Mouse (Mus musculus): ENCODE measurements at regions not wholly inside any gene's neighbourhood (a gene's known extent, or its start where the extent isn't known, plus 50 kb on each side); places are given as distances from the start of the nearest gene placed in this dataset.

DNA sequence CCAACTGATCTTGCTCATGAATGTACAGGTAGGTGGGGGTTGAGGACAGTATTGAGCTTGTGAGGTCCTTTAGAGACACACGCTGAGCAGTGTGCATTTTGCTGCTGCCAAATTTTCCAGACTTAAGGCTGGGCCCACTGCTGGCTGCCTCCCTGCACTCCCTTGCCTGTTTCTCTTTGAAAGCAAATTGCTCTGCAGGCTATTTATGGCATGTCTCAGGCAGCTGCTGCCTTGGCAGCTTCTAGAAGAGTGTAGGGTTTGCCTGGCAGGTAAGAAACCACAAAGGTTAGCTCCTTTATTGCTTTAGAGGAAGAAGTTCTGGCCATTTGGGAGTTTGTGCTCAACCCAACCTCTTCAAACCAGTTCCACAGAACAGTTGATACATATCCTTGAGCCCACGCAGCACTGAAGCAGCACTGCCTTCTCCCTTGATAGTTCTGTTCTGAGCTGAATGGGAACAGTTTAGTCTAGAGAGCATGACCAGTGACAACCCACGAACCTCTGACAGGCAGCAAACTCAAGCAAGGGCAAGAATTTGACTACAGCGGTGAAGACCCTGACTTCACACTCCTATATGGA is 274.8 kb upstream of the Adamts9 start:
- DNase-seq (ENCODE audit: low spot score) (no peak), ATAC-seq (ENCODE audit: insufficient number of reproducible peaks, low FRiP score, low TSS enrichment, low read depth) (no peak)
- Histone ChIP-seq H3K9ac (ENCODE audit: low read length) (no peak overlapping the region), H3K36me3 (ENCODE audit: control insufficient read depth, insufficient read depth, low read length) (no peaks in the 10 kb centered on the region), H3K9me3 (ENCODE audit: control insufficient read depth, low read length) (no peaks in the 10 kb centered on the region), H3K27ac (replicated peaks; ENCODE audit: low read depth, low read length) (no peak overlapping the region), H3K4me3 (ENCODE audit: low read depth, low read length) (no peak overlapping the region), H3K27me3 (ENCODE audit: control insufficient read depth, insufficient read depth, low read length) (no peaks in the 10 kb centered on the region; the same call in 1 of the 2 replicates), H3K4me2 (ENCODE audit: low read depth, severe bottlenecking) (no peak overlapping the region), H3K4me1 (ENCODE audit: control insufficient read depth, insufficient read depth, low read length) (no peaks in the 10 kb centered on the region)
- WGBS = 58% methylated on average over 4 of the region's 4 CpGs

DNA sequence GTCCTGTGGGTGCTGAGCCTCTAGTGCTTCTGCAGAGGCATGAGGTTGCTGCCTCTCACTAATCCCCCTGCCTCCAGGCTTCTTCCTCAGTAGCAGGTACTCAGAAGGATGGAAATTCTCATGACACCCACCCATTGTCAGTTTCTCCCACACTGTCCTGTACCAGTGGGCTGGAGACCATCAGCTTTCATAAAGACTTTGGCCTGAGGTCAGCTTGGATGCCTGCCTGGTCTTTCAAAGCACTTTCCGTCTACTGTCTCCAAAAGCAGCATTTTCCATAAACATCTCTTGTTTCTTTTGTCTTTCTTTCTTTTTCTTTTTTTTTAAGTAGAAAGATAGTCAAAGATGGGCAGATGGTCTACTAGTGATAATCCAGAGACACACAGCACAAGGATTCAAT is 257.6 kb upstream of the Adamts9 start:
- H3K27ac ChIP-seq (replicated peaks; ENCODE audit: low read depth, low read length) = no peak overlapping the region
- H3K4me3 ChIP-seq (ENCODE audit: low read depth, low read length) = no peak overlapping the region
- H3K9me3 ChIP-seq (ENCODE audit: control insufficient read depth, low read length) = no peaks in the 10 kb centered on the region
- ATAC-seq (ENCODE audit: insufficient number of reproducible peaks, low FRiP score, low TSS enrichment, low read depth) (no peak), DNase-seq (ENCODE audit: low spot score) (no peak)
- 95% methylated on average over 1 of the region's 1 CpGs for WGBS
- H3K4me2 ChIP-seq (ENCODE audit: low read depth, severe bottlenecking) = no peak overlapping the region
- no peaks in the 10 kb centered on the region for H3K36me3 ChIP-seq (ENCODE audit: control insufficient read depth, insufficient read depth, low read length)
- no peaks in the 10 kb centered on the region for H3K27me3 ChIP-seq (ENCODE audit: control insufficient read depth, insufficient read depth, low read length)
- H3K9ac ChIP-seq (ENCODE audit: low read length) = no peak overlapping the region
- H3K4me1 ChIP-seq (ENCODE audit: control insufficient read depth, insufficient read depth, low read length) = no peaks in the 10 kb centered on the region

DNA sequence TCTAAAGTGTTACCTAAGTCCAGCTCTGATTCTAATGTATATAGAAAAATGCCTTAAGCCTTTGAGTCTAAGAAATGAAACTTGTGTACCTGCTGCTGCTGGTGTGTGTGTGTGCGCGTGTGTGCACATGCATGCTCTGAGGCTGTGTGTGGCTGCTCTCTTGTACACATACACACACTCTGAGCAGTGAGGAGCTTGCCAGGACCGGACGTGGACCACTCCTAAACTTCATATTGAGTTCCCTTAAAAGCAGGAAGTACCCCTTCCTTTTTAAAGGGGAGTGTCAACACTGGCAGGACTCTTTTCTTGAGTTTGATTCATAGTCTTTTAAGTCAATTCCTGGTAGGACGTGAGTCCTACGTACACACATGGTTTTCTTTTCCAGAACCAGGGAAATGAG is 251.4 kb upstream of the Adamts9 start:
- ATAC-seq (ENCODE audit: insufficient number of reproducible peaks, low FRiP score, low TSS enrichment, low read depth) (no peak), DNase-seq (ENCODE audit: low spot score) (no peak)
- no peaks in the 10 kb centered on the region for H3K4me1 ChIP-seq (ENCODE audit: control insufficient read depth, insufficient read depth, low read length)
- no peaks in the 10 kb centered on the region for H3K9me3 ChIP-seq (ENCODE audit: control insufficient read depth, low read length)
- H3K27me3 ChIP-seq (ENCODE audit: control insufficient read depth, insufficient read depth, low read length) = no peaks in the 10 kb centered on the region
- H3K36me3 ChIP-seq (ENCODE audit: control insufficient read depth, insufficient read depth, low read length) = no peaks in the 10 kb centered on the region
- no peak overlapping the region for H3K4me2 ChIP-seq (ENCODE audit: low read depth, severe bottlenecking)
- no peak overlapping the region for H3K4me3 ChIP-seq (ENCODE audit: low read depth, low read length)
- H3K9ac ChIP-seq (ENCODE audit: low read length) = no peak overlapping the region
- no peak overlapping the region for H3K27ac ChIP-seq (replicated peaks; ENCODE audit: low read depth, low read length)
- 73% methylated on average over 6 of the region's 6 CpGs for WGBS

DNA sequence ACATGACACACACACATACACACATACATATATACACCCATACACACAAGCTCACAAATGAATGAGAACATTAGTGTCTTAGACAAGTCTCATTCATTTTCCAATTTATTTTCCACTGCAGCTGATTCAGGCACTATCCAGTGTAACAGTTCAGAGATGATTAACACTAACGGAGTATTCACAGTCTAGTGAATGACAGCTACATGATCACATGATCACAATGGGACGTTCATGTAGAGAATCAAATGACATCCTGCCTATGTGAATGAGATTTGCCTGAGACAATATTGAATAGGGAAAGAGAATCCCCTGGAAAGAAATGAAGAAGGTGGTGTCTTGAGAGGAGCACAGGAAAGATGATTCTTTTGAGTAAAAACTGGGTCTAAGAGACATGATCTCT is 249.7 kb upstream of the Adamts9 start:
- H3K4me2 ChIP-seq (ENCODE audit: low read depth, severe bottlenecking) = no peak overlapping the region
- DNase-seq (ENCODE audit: low spot score) = no peak
- no peak overlapping the region for H3K9ac ChIP-seq (ENCODE audit: low read length)
- H3K27ac ChIP-seq (replicated peaks; ENCODE audit: low read depth, low read length) = no peak overlapping the region
- no peak overlapping the region for H3K4me3 ChIP-seq (ENCODE audit: low read depth, low read length)
- H3K36me3 ChIP-seq (ENCODE audit: control insufficient read depth, insufficient read depth, low read length) = no peaks in the 10 kb centered on the region
- no peaks in the 10 kb centered on the region for H3K9me3 ChIP-seq (ENCODE audit: control insufficient read depth, low read length)
- no peaks in the 10 kb centered on the region for H3K27me3 ChIP-seq (ENCODE audit: control insufficient read depth, insufficient read depth, low read length)
- no peaks in the 10 kb centered on the region for H3K4me1 ChIP-seq (ENCODE audit: control insufficient read depth, insufficient read depth, low read length)
- ATAC-seq (ENCODE audit: insufficient number of reproducible peaks, low FRiP score, low TSS enrichment, low read depth) = no peak
- 79% methylated on average over 2 of the region's 2 CpGs for WGBS

DNA sequence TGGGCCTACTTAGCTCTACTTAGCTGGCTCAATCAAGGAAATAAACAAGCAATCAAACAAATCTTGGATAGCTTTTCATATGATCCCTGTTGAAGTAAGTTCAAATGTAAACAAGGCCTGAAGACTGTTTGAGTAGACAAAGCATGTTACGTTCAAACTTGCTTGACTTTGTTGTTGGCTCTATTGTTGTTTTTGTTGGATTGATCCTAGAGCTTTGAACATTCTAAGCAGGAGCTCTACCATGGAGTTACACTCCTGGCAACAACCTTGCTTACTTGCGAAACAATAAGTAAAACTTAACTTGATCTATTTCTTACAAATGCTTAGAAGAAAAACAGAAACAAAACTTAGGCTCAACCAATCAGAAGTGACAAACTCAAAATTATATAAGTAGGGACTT is 247.7 kb upstream of the Adamts9 start:
- ATAC-seq (ENCODE audit: insufficient number of reproducible peaks, low FRiP score, low TSS enrichment, low read depth) (no peak), DNase-seq (ENCODE audit: low spot score) (no peak)
- H3K27me3 ChIP-seq (ENCODE audit: control insufficient read depth, insufficient read depth, low read length) = no peaks in the 10 kb centered on the region
- H3K9ac ChIP-seq (ENCODE audit: low read length) = no peak overlapping the region
- no peaks in the 10 kb centered on the region for H3K36me3 ChIP-seq (ENCODE audit: control insufficient read depth, insufficient read depth, low read length)
- no peak overlapping the region for H3K27ac ChIP-seq (replicated peaks; ENCODE audit: low read depth, low read length)
- H3K9me3 ChIP-seq (ENCODE audit: control insufficient read depth, low read length) = no peaks in the 10 kb centered on the region
- H3K4me3 ChIP-seq (ENCODE audit: low read depth, low read length) = no peak overlapping the region
- H3K4me2 ChIP-seq (ENCODE audit: low read depth, severe bottlenecking) = no peak overlapping the region
- no peaks in the 10 kb centered on the region for H3K4me1 ChIP-seq (ENCODE audit: control insufficient read depth, insufficient read depth, low read length)
- 96% methylated on average over 2 of the region's 2 CpGs for WGBS

DNA sequence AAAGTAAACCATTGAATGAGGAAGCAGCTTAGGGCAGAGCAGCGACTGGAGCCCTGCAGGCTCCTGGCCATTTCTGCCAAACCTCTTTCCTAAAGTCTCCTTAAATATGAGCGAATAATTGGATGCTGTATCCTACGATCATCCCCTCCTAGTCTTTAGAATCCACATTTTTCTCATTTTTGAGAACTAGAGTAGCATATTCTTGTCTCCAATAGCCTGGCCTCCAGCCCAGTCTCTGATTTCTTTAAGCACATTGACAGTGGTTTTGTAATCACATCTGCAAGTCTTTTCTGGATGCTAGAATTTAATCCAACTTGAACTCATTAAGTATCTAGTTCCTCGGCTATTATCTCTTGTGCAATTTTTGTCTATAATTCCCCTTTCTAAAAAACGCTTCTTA is 225.2 kb upstream of the Adamts9 start:
- no peak overlapping the region for H3K4me2 ChIP-seq (ENCODE audit: low read depth, severe bottlenecking)
- no peaks in the 10 kb centered on the region for H3K27me3 ChIP-seq (ENCODE audit: control insufficient read depth, insufficient read depth, low read length)
- H3K27ac ChIP-seq (replicated peaks; ENCODE audit: low read depth, low read length) = no peak overlapping the region
- H3K36me3 ChIP-seq (ENCODE audit: control insufficient read depth, insufficient read depth, low read length) = no peaks in the 10 kb centered on the region
- 90% methylated on average over 5 of the region's 5 CpGs for WGBS
- H3K4me1 ChIP-seq (ENCODE audit: control insufficient read depth, insufficient read depth, low read length) = no peaks in the 10 kb centered on the region
- no peak overlapping the region for H3K9ac ChIP-seq (ENCODE audit: low read length)
- no peak for DNase-seq (ENCODE audit: low spot score)
- no peak for ATAC-seq (ENCODE audit: insufficient number of reproducible peaks, low FRiP score, low TSS enrichment, low read depth)
- no peaks in the 10 kb centered on the region for H3K9me3 ChIP-seq (ENCODE audit: control insufficient read depth, low read length)
- no peak overlapping the region for H3K4me3 ChIP-seq (ENCODE audit: low read depth, low read length)

DNA sequence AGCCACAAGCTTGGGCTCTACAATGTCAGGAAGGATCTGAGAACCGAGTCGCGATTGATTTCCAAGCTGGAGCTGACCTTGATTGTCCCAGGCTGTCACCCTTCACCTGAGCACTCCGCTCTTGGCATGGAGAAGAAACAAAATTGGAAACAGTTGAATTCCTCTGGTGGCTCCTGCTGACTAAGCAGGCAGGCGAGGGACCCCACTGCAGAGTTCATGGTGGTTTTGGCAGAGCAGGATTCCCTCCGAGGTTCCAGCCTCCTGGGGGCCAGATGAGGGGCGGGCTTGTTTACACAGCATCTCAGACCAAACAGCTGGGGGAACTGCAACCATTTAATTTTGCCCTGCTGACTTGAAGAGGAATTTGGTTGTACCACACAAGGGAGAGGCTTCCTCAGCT is 224.0 kb upstream of the Adamts9 start:
- Histone ChIP-seq H3K27me3 (ENCODE audit: control insufficient read depth, insufficient read depth, low read length) (no peaks in the 10 kb centered on the region), H3K36me3 (ENCODE audit: control insufficient read depth, insufficient read depth, low read length) (no peaks in the 10 kb centered on the region), H3K27ac (replicated peaks; ENCODE audit: low read depth, low read length) (no peak overlapping the region), H3K9ac (ENCODE audit: low read length) (no peak overlapping the region), H3K4me1 (ENCODE audit: control insufficient read depth, insufficient read depth, low read length) (no peaks in the 10 kb centered on the region), H3K9me3 (ENCODE audit: control insufficient read depth, low read length) (no peaks in the 10 kb centered on the region), H3K4me2 (ENCODE audit: low read depth, severe bottlenecking) (no peak overlapping the region), H3K4me3 (ENCODE audit: low read depth, low read length) (no peak overlapping the region)
- peak; percentile 34 for DNase-seq (ENCODE audit: low spot score)
- ATAC-seq (ENCODE audit: insufficient number of reproducible peaks, low FRiP score, low TSS enrichment, low read depth) = no peak
- WGBS = 21% methylated on average over 7 of the region's 7 CpGs

DNA sequence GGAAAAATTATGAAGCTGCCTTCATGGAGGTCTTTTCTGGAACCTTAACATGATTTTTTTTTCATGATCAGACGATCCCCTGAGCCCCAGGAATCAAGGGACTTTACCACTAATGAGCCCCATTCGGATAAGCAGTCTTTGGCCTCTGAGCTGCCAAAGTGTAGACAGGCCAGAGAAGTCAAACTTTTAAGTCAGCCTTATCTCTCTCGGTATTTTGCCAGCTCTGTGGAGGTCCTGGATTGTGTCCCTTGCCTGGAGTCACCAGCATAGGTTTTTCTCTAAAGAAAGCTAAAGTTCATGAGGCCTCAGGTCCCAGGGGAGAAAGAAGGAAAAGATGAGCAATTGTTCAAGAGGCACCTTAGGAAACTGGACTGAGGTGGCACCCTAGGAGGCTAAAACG is 222.7 kb upstream of the Adamts9 start:
- ATAC-seq (ENCODE audit: insufficient number of reproducible peaks, low FRiP score, low TSS enrichment, low read depth) (no peak), DNase-seq (ENCODE audit: low spot score) (no peak)
- no peak overlapping the region for H3K27ac ChIP-seq (replicated peaks; ENCODE audit: low read depth, low read length)
- H3K4me3 ChIP-seq (ENCODE audit: low read depth, low read length) = no peak overlapping the region
- no peaks in the 10 kb centered on the region for H3K27me3 ChIP-seq (ENCODE audit: control insufficient read depth, insufficient read depth, low read length)
- no peaks in the 10 kb centered on the region for H3K4me1 ChIP-seq (ENCODE audit: control insufficient read depth, insufficient read depth, low read length)
- no peaks in the 10 kb centered on the region for H3K9me3 ChIP-seq (ENCODE audit: control insufficient read depth, low read length)
- WGBS = 59% methylated on average over 4 of the region's 4 CpGs
- H3K9ac ChIP-seq (ENCODE audit: low read length) = no peak overlapping the region
- H3K36me3 ChIP-seq (ENCODE audit: control insufficient read depth, insufficient read depth, low read length) = no peaks in the 10 kb centered on the region
- H3K4me2 ChIP-seq (ENCODE audit: low read depth, severe bottlenecking) = no peak overlapping the region

DNA sequence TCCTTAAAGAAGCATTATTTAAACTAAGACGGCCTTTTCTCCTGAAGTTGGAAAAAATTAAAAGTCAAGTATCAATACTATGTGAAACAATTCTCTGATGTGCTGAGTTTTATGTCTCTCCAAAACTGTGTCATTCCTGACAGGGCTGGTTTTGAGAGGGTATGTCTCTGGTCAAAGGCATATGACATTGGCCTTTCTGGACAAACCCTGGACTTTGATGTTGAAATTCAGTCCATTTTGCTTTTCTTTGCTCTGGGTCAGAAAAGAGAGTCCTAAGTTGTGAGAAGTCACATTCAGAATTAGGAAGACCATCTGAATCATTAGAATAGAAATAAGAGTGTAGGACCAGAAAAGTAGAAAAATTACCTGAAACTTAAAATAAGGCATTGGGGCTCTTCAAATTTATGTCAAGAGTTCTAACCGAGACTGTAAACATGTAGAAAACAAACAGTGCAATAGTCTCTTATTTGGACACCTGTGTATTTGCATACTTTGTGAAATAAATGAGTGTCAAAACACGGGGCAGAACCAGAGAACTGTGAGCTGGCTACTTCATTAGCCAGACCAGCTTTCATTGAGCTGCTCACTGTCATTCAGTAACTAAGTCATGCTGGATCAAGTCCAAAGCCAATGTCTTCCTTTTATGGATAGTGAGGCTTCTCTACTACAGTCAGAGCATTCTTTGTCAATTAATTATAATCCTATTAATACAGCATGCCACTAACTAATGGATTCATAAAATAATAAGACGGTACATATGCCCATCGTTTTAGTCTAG is 209.3 kb upstream of the Adamts9 start:
- H3K4me1 ChIP-seq (ENCODE audit: control insufficient read depth, insufficient read depth, low read length) = no peaks in the 10 kb centered on the region
- H3K9me3 ChIP-seq (ENCODE audit: control insufficient read depth, low read length) = no peaks in the 10 kb centered on the region
- 90% methylated on average over 5 of the region's 5 CpGs for WGBS
- H3K36me3 ChIP-seq (ENCODE audit: control insufficient read depth, insufficient read depth, low read length) = no peaks in the 10 kb centered on the region
- no peak for ATAC-seq (ENCODE audit: insufficient number of reproducible peaks, low FRiP score, low TSS enrichment, low read depth)
- H3K9ac ChIP-seq (ENCODE audit: low read length) = no peak overlapping the region
- no peak overlapping the region for H3K4me3 ChIP-seq (ENCODE audit: low read depth, low read length)
- no peak overlapping the region for H3K27ac ChIP-seq (replicated peaks; ENCODE audit: low read depth, low read length)
- DNase-seq (ENCODE audit: low spot score) = no peak
- H3K27me3 ChIP-seq (ENCODE audit: control insufficient read depth, insufficient read depth, low read length) = no peaks in the 10 kb centered on the region
- H3K4me2 ChIP-seq (ENCODE audit: low read depth, severe bottlenecking) = no peak overlapping the region
